Mouse (Mus musculus) kidney, adult 2 months (tissue): ENCODE measurements around the gene Pmel. TPM values are rescaled to one million over a fixed set of nuclear protein-coding genes. Genes with fewer than 3 reads are reported as not detected.
"Not testable (repeated sequence)": the region's sequence is repeated elsewhere in the genome, so short reads cannot be mapped to it uniquely, and the experiment has no call there.

Experiments
- DNase-seq: peaks from one replicate; pipeline ENCODE4 v3.0.0; 2021
- H3K27ac ChIP-seq: fragments of 200-500 bp; 2 replicates; pipeline ENCODE4 v1.5.1; 2012; ENCODE audit warnings: low read depth, low read length, control low read depth, inconsistent platforms; ENCODE audit not compliant: insufficient read depth
- H3K27me3 ChIP-seq: fragments of 200-500 bp; replicated peaks from 2 replicates; pipeline ENCODE4 v1.6.1; 2012; ENCODE audit warnings: mild to moderate bottlenecking, moderate library complexity, low read length, inconsistent platforms; ENCODE audit not compliant: control insufficient read depth, insufficient read depth
- H3K36me3 ChIP-seq: fragments of 200-500 bp; 2 replicates; pipeline ENCODE4 v1.6.1; 2012; ENCODE audit warnings: mild to moderate bottlenecking, moderate library complexity, low read length, inconsistent platforms; ENCODE audit not compliant: control insufficient read depth, insufficient read depth
- H3K4me1 ChIP-seq: fragments of 200-500 bp; 2 replicates; pipeline ENCODE4 v1.6.1; 2011; ENCODE audit warnings: low read length; ENCODE audit not compliant: control insufficient read depth, insufficient read depth
- H3K4me3 ChIP-seq: fragments of 200-500 bp; 2 replicates; pipeline ENCODE4 v1.5.1; 2011; ENCODE audit warnings: mild to moderate bottlenecking, low read depth, low read length, control low read depth; ENCODE audit not compliant: insufficient read depth
- CTCF ChIP-seq: fragments of 200-500 bp; conservative IDR thresholded peaks from 2 replicates; pipeline ENCODE4 v1.5.1; 2011; ENCODE audit warnings: low read depth, mild to moderate bottlenecking, control low read depth, low read length, moderate library complexity, mixed read lengths; ENCODE audit not compliant: insufficient read depth, insufficient read length
- POLR2A ChIP-seq: fragments of 200-500 bp; IDR thresholded peaks from one replicate; pipeline ENCODE4 v1.6.1; 2011; ENCODE audit warnings: low read depth, low read length, control low read depth
- WGBS: fragments of 180-500 bp; shearing (Covaris S2); methylation state at CpG from one replicate; pipeline ENCODE4 v1.1.7; 2018; 5-methylcytosine and 5-hydroxymethylcytosine counted together
- polyA plus RNA-seq: library from polyadenylated mRNA; depleted of rRNA; stranded (reverse); fragments of >200 nt; gene quantifications from 2 replicates; pipeline ENCODE4 v1.2.3, GENCODE M21; 2012

Gene Pmel
- polyA plus RNA-seq, 1 experiment = 0.61 TPM

- TF ChIP-seq CTCF = no peak
- TF ChIP-seq POLR2A = no peak
- no peak for DNase-seq
- Histone ChIP-seq H3K27ac (no peak overlapping the region), H3K27me3 (no peaks in the 10 kb centered on the region), H3K36me3 (no peaks in the 10 kb centered on the region), H3K4me3 (no peak overlapping the region), H3K4me1 (peaks cover 10% of the 10 kb centered on the region; the same call in 1 of the 2 replicates)
- WGBS = 78% methylated on average over 6 of the region's 6 CpGs
Observed at GRCm38 (mm10) chr10:128702328-128703007, 1.5 kb upstream of the Pmel start.

GRCm38 (mm10) chr10:128704491-128705316, 709 bp downstream of the Pmel start, which contains the start of gene Cdk2:
Cdk2 (minus strand) TSS chr10:128705031.
- Histone ChIP-seq H3K27ac (peak within 1 kb of the TSS; percentile 40; the same call in 1 of the 2 replicates), H3K4me3 (peak within 1 kb of the TSS; percentile 73), H3K36me3 (no peaks in the 10 kb centered on the region), H3K4me1 (peaks cover 3% of the 10 kb centered on the region; the same call in 1 of the 2 replicates), H3K27me3 (no peaks in the 10 kb centered on the region)
- WGBS = under 1% methylated on average over 62 of the region's 62 CpGs
- TF ChIP-seq CTCF = no peak
- peak; percentile 61 for TF ChIP-seq POLR2A
- peak; percentile 97 for DNase-seq

- Histone ChIP-seq H3K4me3 (0 out of 2 replicates have a peak overlapping the region, but pooled peaks have one; percentile 15), H3K27ac (no peak overlapping the region), H3K36me3 (no peaks in the 10 kb centered on the region), H3K27me3 (no peaks in the 10 kb centered on the region), H3K4me1 (peaks cover 3% of the 10 kb centered on the region; the same call in 1 of the 2 replicates)
- 9% methylated on average over 11 of the region's 11 CpGs for WGBS
- no peak for DNase-seq
- TF ChIP-seq CTCF (no peak), POLR2A (no peak)
Observed at GRCm38 (mm10) chr10:128705317-128705693, 1.3 kb downstream of the Pmel start.

GRCm38 (mm10) chr10:128711318-128711717, 7.3 kb downstream of the Pmel start:
- not testable (repeated sequence) for DNase-seq, H3K36me3 ChIP-seq, H3K4me1 ChIP-seq, H3K27me3 ChIP-seq, H3K4me3 ChIP-seq, H3K27ac ChIP-seq
- 97% methylated on average over 7 of the region's 7 CpGs for WGBS

GRCm38 (mm10) chr10:128715559-128716537, 11.9 kb downstream of the Pmel start:
- WGBS = 84% methylated on average over 19 of the region's 19 CpGs
- H3K27me3 ChIP-seq = no peaks in the 10 kb centered on the region
- no peak overlapping the region for H3K27ac ChIP-seq
- TF ChIP-seq POLR2A = no peak
- TF ChIP-seq CTCF = no peak
- no peaks in the 10 kb centered on the region for H3K4me1 ChIP-seq
- no peaks in the 10 kb centered on the region for H3K36me3 ChIP-seq
- no peak for DNase-seq
- no peak overlapping the region for H3K4me3 ChIP-seq

GRCm38 (mm10) chr10:128725466-128725865, 21.5 kb downstream of the Pmel start:
- not testable (repeated sequence) for H3K36me3 ChIP-seq, H3K4me3 ChIP-seq, DNase-seq, H3K4me1 ChIP-seq, H3K27me3 ChIP-seq, H3K27ac ChIP-seq
- WGBS = 81% methylated on average over 4 of the region's 4 CpGs

GRCm38 (mm10) chr10:128728059-128728458, 24.1 kb downstream of the Pmel start:
- TF ChIP-seq POLR2A (no peak), CTCF (no peak)
- Histone ChIP-seq H3K4me1 (peaks cover 3% of the 10 kb centered on the region; the same call in 1 of the 2 replicates), H3K27ac (no peak overlapping the region), H3K4me3 (no peak overlapping the region), H3K36me3 (no peaks in the 10 kb centered on the region), H3K27me3 (no peaks in the 10 kb centered on the region)
- DNase-seq = no peak
- 85% methylated on average over 5 of the region's 5 CpGs for WGBS
